Mouse (Mus musculus): ENCODE measurements at regions not wholly inside any gene's neighbourhood (a gene's known extent, or its start where the extent isn't known, plus 50 kb on each side); places are given as distances from the start of the nearest gene placed in this dataset.
A peak's percentile ranks its signal among the peaks of the same experiment; 100 is the strongest.

GRCm38 (mm10) chr14:104264919-104265764, 202.7 kb downstream of the Pou4f1 start:
- Histone ChIP-seq H3K4me2 (ENCODE audit: low read length) (no peak overlapping the region), H3K27ac (ENCODE audit: low read depth, low read length) (no peak overlapping the region), H3K4me1 (ENCODE audit: control insufficient read depth, insufficient read depth, low read length) (no peaks in the 10 kb centered on the region), H3K36me3 (ENCODE audit: control insufficient read depth, insufficient read depth, low read length) (no peaks in the 10 kb centered on the region), H3K27me3 (replicated peaks; ENCODE audit: control insufficient read depth, insufficient read depth, low read length) (no peaks in the 10 kb centered on the region), H3K9me3 (replicated peaks; ENCODE audit: control insufficient read depth, low read length) (no peaks in the 10 kb centered on the region), H3K4me3 (ENCODE audit: low read depth, low read length) (no peak overlapping the region), H3K9ac (ENCODE audit: low read length) (no peak overlapping the region)
- peak; percentile 52; the same call in 1 of the 2 replicates for ATAC-seq
- 36% methylated on average over 6 of the region's 6 CpGs for WGBS
- peak; percentile 50 for DNase-seq (ENCODE audit: low spot score)

- Histone ChIP-seq H3K4me2 (ENCODE audit: low read length) (no peak overlapping the region), H3K9ac (ENCODE audit: low read length) (no peak overlapping the region), H3K4me3 (ENCODE audit: low read depth, low read length) (no peak overlapping the region), H3K36me3 (ENCODE audit: control insufficient read depth, insufficient read depth, low read length) (no peaks in the 10 kb centered on the region), H3K9me3 (replicated peaks; ENCODE audit: control insufficient read depth, low read length) (no peaks in the 10 kb centered on the region), H3K27ac (ENCODE audit: low read depth, low read length) (no peak overlapping the region), H3K4me1 (ENCODE audit: control insufficient read depth, insufficient read depth, low read length) (no peaks in the 10 kb centered on the region), H3K27me3 (replicated peaks; ENCODE audit: control insufficient read depth, insufficient read depth, low read length) (no peaks in the 10 kb centered on the region)
- no peak for ATAC-seq
- 82% methylated on average over 5 of the region's 5 CpGs for WGBS
- no peak for DNase-seq (ENCODE audit: low spot score)
Observed at GRCm38 (mm10) chr14:104216965-104217364, 250.8 kb downstream of the Pou4f1 start.

DNA sequence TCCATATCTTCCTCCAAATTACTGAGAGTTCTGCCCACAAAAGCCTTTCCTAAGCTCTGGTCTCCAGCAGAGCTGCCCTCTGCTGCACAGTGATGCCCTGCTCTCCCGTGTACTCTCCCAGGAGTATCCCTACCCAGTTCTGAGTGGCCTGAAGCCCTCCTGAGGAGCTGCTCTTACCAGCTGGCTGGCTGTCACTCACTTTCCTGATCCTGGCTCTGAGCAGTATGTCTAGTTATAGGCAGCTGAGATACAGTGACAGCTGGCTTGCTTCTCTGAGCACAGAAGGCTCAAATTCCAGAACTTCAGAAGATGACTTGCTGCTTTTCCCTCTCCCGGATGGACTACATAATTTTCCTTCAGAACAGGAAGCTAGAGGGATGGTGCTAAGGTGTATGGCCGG, 257.1 kb downstream of the Pou4f1 start:
- H3K4me1 ChIP-seq (ENCODE audit: control insufficient read depth, insufficient read depth, low read length) = no peaks in the 10 kb centered on the region
- H3K9me3 ChIP-seq (replicated peaks; ENCODE audit: control insufficient read depth, low read length) = no peaks in the 10 kb centered on the region
- ATAC-seq (no peak), DNase-seq (ENCODE audit: low spot score) (peak; percentile 28)
- no peak overlapping the region for H3K9ac ChIP-seq (ENCODE audit: low read length)
- no peak overlapping the region for H3K4me2 ChIP-seq (ENCODE audit: low read length)
- H3K4me3 ChIP-seq (ENCODE audit: low read depth, low read length) = no peak overlapping the region
- no peak overlapping the region for H3K27ac ChIP-seq (ENCODE audit: low read depth, low read length)
- 60% methylated on average over 3 of the region's 3 CpGs for WGBS
- no peaks in the 10 kb centered on the region for H3K27me3 ChIP-seq (replicated peaks; ENCODE audit: control insufficient read depth, insufficient read depth, low read length)
- H3K36me3 ChIP-seq (ENCODE audit: control insufficient read depth, insufficient read depth, low read length) = no peaks in the 10 kb centered on the region

- Histone ChIP-seq H3K9me3 (replicated peaks; ENCODE audit: control insufficient read depth, low read length) (no peaks in the 10 kb centered on the region), H3K4me3 (ENCODE audit: low read depth, low read length) (no peak overlapping the region), H3K4me1 (ENCODE audit: control insufficient read depth, insufficient read depth, low read length) (no peaks in the 10 kb centered on the region), H3K4me2 (ENCODE audit: low read length) (no peak overlapping the region), H3K9ac (ENCODE audit: low read length) (no peak overlapping the region), H3K36me3 (ENCODE audit: control insufficient read depth, insufficient read depth, low read length) (no peaks in the 10 kb centered on the region), H3K27me3 (replicated peaks; ENCODE audit: control insufficient read depth, insufficient read depth, low read length) (no peaks in the 10 kb centered on the region), H3K27ac (ENCODE audit: low read depth, low read length) (no peak overlapping the region)
- DNase-seq (ENCODE audit: low spot score) (no peak), ATAC-seq (no peak)
- WGBS = 84% methylated on average over 4 of the region's 4 CpGs
Observed at GRCm38 (mm10) chr14:104208855-104209254, 258.9 kb downstream of the Pou4f1 start.

GRCm38 (mm10) chr14:104208040-104208816, 259.6 kb downstream of the Pou4f1 start:
- H3K4me1 ChIP-seq (ENCODE audit: control insufficient read depth, insufficient read depth, low read length) = no peaks in the 10 kb centered on the region
- ATAC-seq (no peak), DNase-seq (ENCODE audit: low spot score) (no peak)
- WGBS = 81% methylated on average over 7 of the region's 7 CpGs
- H3K4me2 ChIP-seq (ENCODE audit: low read length) = no peak overlapping the region
- H3K27me3 ChIP-seq (replicated peaks; ENCODE audit: control insufficient read depth, insufficient read depth, low read length) = no peaks in the 10 kb centered on the region
- H3K27ac ChIP-seq (ENCODE audit: low read depth, low read length) = no peak overlapping the region
- no peak overlapping the region for H3K9ac ChIP-seq (ENCODE audit: low read length)
- no peaks in the 10 kb centered on the region for H3K9me3 ChIP-seq (replicated peaks; ENCODE audit: control insufficient read depth, low read length)
- no peaks in the 10 kb centered on the region for H3K36me3 ChIP-seq (ENCODE audit: control insufficient read depth, insufficient read depth, low read length)
- no peak overlapping the region for H3K4me3 ChIP-seq (ENCODE audit: low read depth, low read length)

GRCm38 (mm10) chr14:104206602-104207001, 261.2 kb downstream of the Pou4f1 start:
- Histone ChIP-seq H3K9me3 (replicated peaks; ENCODE audit: control insufficient read depth, low read length) (no peaks in the 10 kb centered on the region), H3K36me3 (ENCODE audit: control insufficient read depth, insufficient read depth, low read length) (no peaks in the 10 kb centered on the region), H3K9ac (ENCODE audit: low read length) (no peak overlapping the region), H3K4me2 (ENCODE audit: low read length) (no peak overlapping the region), H3K4me3 (ENCODE audit: low read depth, low read length) (no peak overlapping the region), H3K27ac (ENCODE audit: low read depth, low read length) (no peak overlapping the region), H3K27me3 (replicated peaks; ENCODE audit: control insufficient read depth, insufficient read depth, low read length) (no peaks in the 10 kb centered on the region), H3K4me1 (ENCODE audit: control insufficient read depth, insufficient read depth, low read length) (no peaks in the 10 kb centered on the region)
- WGBS = 44% methylated on average over 2 of the region's 2 CpGs
- ATAC-seq (no peak), DNase-seq (ENCODE audit: low spot score) (no peak)

- DNase-seq (ENCODE audit: low spot score) (no peak), ATAC-seq (no peak)
- Histone ChIP-seq H3K36me3 (ENCODE audit: control insufficient read depth, insufficient read depth, low read length) (no peaks in the 10 kb centered on the region), H3K9me3 (replicated peaks; ENCODE audit: control insufficient read depth, low read length) (no peaks in the 10 kb centered on the region), H3K4me3 (ENCODE audit: low read depth, low read length) (no peak overlapping the region), H3K4me2 (ENCODE audit: low read length) (no peak overlapping the region), H3K9ac (ENCODE audit: low read length) (no peak overlapping the region), H3K27ac (ENCODE audit: low read depth, low read length) (no peak overlapping the region), H3K27me3 (replicated peaks; ENCODE audit: control insufficient read depth, insufficient read depth, low read length) (no peaks in the 10 kb centered on the region), H3K4me1 (ENCODE audit: control insufficient read depth, insufficient read depth, low read length) (no peaks in the 10 kb centered on the region)
- 82% methylated on average over 17 of the region's 17 CpGs for WGBS
Observed at GRCm38 (mm10) chr14:104203239-104203986, 264.4 kb downstream of the Pou4f1 start.

DNA sequence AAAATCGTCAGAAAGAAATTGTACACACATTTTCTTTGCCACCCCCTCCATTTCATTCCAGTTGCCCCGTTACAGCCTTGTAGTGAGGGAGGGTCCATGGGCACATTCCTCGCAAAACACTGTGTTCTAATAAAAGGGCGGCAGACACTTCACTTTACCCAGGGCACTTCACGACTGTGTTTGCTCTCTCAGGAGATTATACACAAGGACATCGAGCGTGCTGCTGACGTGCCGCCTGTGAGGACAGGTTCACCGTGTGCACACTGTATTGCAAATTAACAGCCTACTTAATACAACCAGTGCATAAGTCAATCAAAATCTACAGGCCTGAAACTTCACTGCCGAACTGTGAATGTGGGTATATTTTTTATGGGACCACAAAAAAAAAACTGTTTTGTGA, 274.6 kb downstream of the Pou4f1 start:
- DNase-seq (ENCODE audit: low spot score) = no peak
- Histone ChIP-seq H3K36me3 (ENCODE audit: control insufficient read depth, insufficient read depth, low read length) (no peaks in the 10 kb centered on the region), H3K4me3 (ENCODE audit: low read depth, low read length) (no peak overlapping the region), H3K9ac (ENCODE audit: low read length) (no peak overlapping the region), H3K27me3 (replicated peaks; ENCODE audit: control insufficient read depth, insufficient read depth, low read length) (no peaks in the 10 kb centered on the region), H3K27ac (ENCODE audit: low read depth, low read length) (no peak overlapping the region), H3K4me1 (ENCODE audit: control insufficient read depth, insufficient read depth, low read length) (no peaks in the 10 kb centered on the region), H3K9me3 (replicated peaks; ENCODE audit: control insufficient read depth, low read length) (no peaks in the 10 kb centered on the region), H3K4me2 (ENCODE audit: low read length) (no peak overlapping the region)
- WGBS = 78% methylated on average over 11 of the region's 11 CpGs
- ATAC-seq = no peak
